Comparison of ENCODE assay signal across 10 mouse cellular contexts in genomic region chr16:17638036-17638628, GRCm38 (mm10). TPM values are rescaled to one million over a fixed set of nuclear protein-coding genes. Genes with fewer than 3 reads are reported as not detected.
DNase-seq lines count a peak whose midpoint lies in the region; ATAC-seq lines count a peak whose summit lies in the region.
"Had no signal": no experiment of that assay in that cellular context is flagged by ENCODE, and none has a peak within 500 bp of the region (broad histone marks: within the 10 kb centered on the region; RNA-seq: fewer than 3 reads in every experiment).

No protein-coding gene starts in this region.

- H3K9me3 ChIP-seq in heart, embryonic 11.5 days (replicated peaks; ENCODE audit: control insufficient read depth, low read length) = no peaks in the 10 kb centered on the region
- no peaks in the 10 kb centered on the region for H3K9me3 ChIP-seq in liver, embryonic 11.5 days (ENCODE audit: control insufficient read depth, low read length)
- H3K9me3 ChIP-seq in forebrain, embryonic 12.5 days = no peaks in the 10 kb centered on the region
- H3K9me3 ChIP-seq: heart, embryonic 13.5 days had no signal

- peaks cover 23% of the 10 kb centered on the region for H3K4me1 ChIP-seq in heart, embryonic 11.5 days (ENCODE audit: control insufficient read depth, insufficient read depth, low read length)
- peaks cover 27% of the 10 kb centered on the region for H3K4me1 ChIP-seq in liver, embryonic 11.5 days (replicated peaks; ENCODE audit: control insufficient read depth, insufficient read depth, low read length)
- no peaks in the 10 kb centered on the region for H3K4me1 ChIP-seq in forebrain, embryonic 12.5 days

- H3K36me3 ChIP-seq in heart, embryonic 11.5 days (ENCODE audit: control insufficient read depth, insufficient read depth, low read length) = peaks cover 38% of the 10 kb centered on the region
- peaks cover 55% of the 10 kb centered on the region for H3K36me3 ChIP-seq in liver, embryonic 11.5 days (ENCODE audit: control insufficient read depth, insufficient read depth, low read length)
- peaks cover 90% of the 10 kb centered on the region for H3K36me3 ChIP-seq in forebrain, embryonic 12.5 days (replicated peaks)

- peak; percentile 69 for ATAC-seq in heart, embryonic 11.5 days (replicated peaks; ENCODE audit: insufficient number of reproducible peaks, low FRiP score, low TSS enrichment)
- peak; percentile 97 for ATAC-seq in liver, embryonic 11.5 days (replicated peaks; ENCODE audit: low FRiP score)
- no peak for ATAC-seq in forebrain, embryonic 12.5 days (ENCODE audit: low FRiP score)

- no peak overlapping the region for H3K4me3 ChIP-seq in heart, embryonic 11.5 days (ENCODE audit: low read depth, low read length)
- no peak overlapping the region for H3K4me3 ChIP-seq in liver, embryonic 11.5 days (ENCODE audit: low read depth, low read length)
- H3K4me3 ChIP-seq in forebrain, embryonic 12.5 days (replicated peaks) = no peak overlapping the region
- H3K4me3 ChIP-seq: heart, embryonic 13.5 days had no signal

- WGBS in heart, embryonic 11.5 days (ENCODE audit: insufficient replicate concordance) = 83% methylated on average over 9 of the region's 9 CpGs
- WGBS in liver, embryonic 11.5 days = 63% methylated on average over 9 of the region's 9 CpGs
- 93% methylated on average over 9 of the region's 9 CpGs for WGBS in forebrain, embryonic 12.5 days

- no peak overlapping the region for H3K9ac ChIP-seq in heart, embryonic 11.5 days (ENCODE audit: low read depth, low read length)
- peak overlapping the region; percentile 47 for H3K9ac ChIP-seq in liver, embryonic 11.5 days (ENCODE audit: low read depth, low read length)
- no peak overlapping the region for H3K9ac ChIP-seq in forebrain, embryonic 12.5 days
- H3K9ac ChIP-seq: heart, embryonic 13.5 days had no signal

- no peak for DNase-seq in heart, postnatal 4 days
- DNase-seq in c-Kit-positive CD71-positive TER-119-positive erythroid progenitor cells, embryonic 14.5 days (ENCODE audit: low spot score) = peak; percentile 81
- DNase-seq in liver, embryonic 11.5 days (ENCODE audit: low spot score) = no peak
- DNase-seq in spleen, postnatal 14 days (ENCODE audit: low spot score in 2 of 2) = peak; percentile 47 to 65
- DNase-seq in adipocyte (ENCODE audit: low spot score) = no peak
- no peak for DNase-seq in right cerebral cortex, adult 18-20 months

- no peak overlapping the region for H3K4me2 ChIP-seq in heart, embryonic 11.5 days
- H3K4me2 ChIP-seq in liver, embryonic 11.5 days = peak overlapping the region; percentile 5; the same call in 1 of the 2 replicates
- H3K4me2 ChIP-seq in forebrain, embryonic 12.5 days = no peak overlapping the region
- H3K4me2 ChIP-seq: heart, embryonic 13.5 days had no signal

- H3K27me3 ChIP-seq in heart, embryonic 11.5 days (ENCODE audit: control insufficient read depth, insufficient read depth, low read length) = no peaks in the 10 kb centered on the region
- H3K27me3 ChIP-seq in liver, embryonic 11.5 days (replicated peaks; ENCODE audit: control insufficient read depth, insufficient read depth, low read length) = no peaks in the 10 kb centered on the region
- H3K27me3 ChIP-seq in forebrain, embryonic 12.5 days = no peaks in the 10 kb centered on the region
- H3K27me3 ChIP-seq: heart, embryonic 13.5 days had no signal

- H3K27ac ChIP-seq in heart, embryonic 11.5 days (ENCODE audit: low read depth, low read length) = peak overlapping the region; percentile 59
- peak overlapping the region; percentile 97 for H3K27ac ChIP-seq in liver, embryonic 11.5 days (ENCODE audit: low read depth, low read length)
- no peak overlapping the region for H3K27ac ChIP-seq in forebrain, embryonic 12.5 days
- H3K27ac ChIP-seq: heart, embryonic 13.5 days had no signal

RNA-seq across cellular contexts. Expression of gene Ccdc74a, which starts 8.1 kb away (rescaled TPM):
- 3.7 and 5.3 TPM in 2 replicates for polyA plus RNA-seq in heart, embryonic 11.5 days (2014; fragmentation: Nextera tagmentation; extraction: Ambion mirVana)
- total RNA-seq in heart, postnatal 4 days (2021) = 1 to 10 TPM; 2.0 to 2.1 TPM
- polyA plus RNA-seq in liver, embryonic 11.5 days (2014; fragmentation: Nextera tagmentation; extraction: Ambion mirVana) = 3.9 and 4.5 TPM in 2 replicates
- 5.8 and 6.3 TPM in 2 replicates for polyA plus RNA-seq in forebrain, embryonic 12.5 days (2016; fragmentation: Nextera tagmentation; extraction: Ambion mirVana)
- total RNA-seq: monocyte, adult 5-6 weeks had no signal

RNA-seq across cellular contexts. Expression of gene Smpd4, which starts 19.0 kb away (rescaled TPM):
- 34.9 and 37.7 TPM in 2 replicates for polyA plus RNA-seq in heart, embryonic 11.5 days (2014; fragmentation: Nextera tagmentation; extraction: Ambion mirVana)
- 10 to 100 TPM; 30.9 to 35.4 TPM for total RNA-seq in heart, postnatal 4 days (2021)
- polyA plus RNA-seq in liver, embryonic 11.5 days (2014; fragmentation: Nextera tagmentation; extraction: Ambion mirVana) = 53.4 and 60.5 TPM in 2 replicates
- 43.6 and 52.8 TPM in 2 replicates for polyA plus RNA-seq in forebrain, embryonic 12.5 days (2016; fragmentation: Nextera tagmentation; extraction: Ambion mirVana)

RNA-seq across cellular contexts. Expression of gene Slc7a4, which starts 55.1 kb away (rescaled TPM):
- polyA plus RNA-seq in heart, embryonic 11.5 days (2014; fragmentation: Nextera tagmentation; extraction: Ambion mirVana) = 5.4 and 6.2 TPM in 2 replicates
- 1 to 10 TPM; 3.8 to 4.1 TPM for total RNA-seq in heart, postnatal 4 days (2021)
- 2.0 and 2.1 TPM in 2 replicates for polyA plus RNA-seq in liver, embryonic 11.5 days (2014; fragmentation: Nextera tagmentation; extraction: Ambion mirVana)
- polyA plus RNA-seq in forebrain, embryonic 12.5 days (2016; fragmentation: Nextera tagmentation; extraction: Ambion mirVana) = 5.5 and 6.6 TPM in 2 replicates
- total RNA-seq: monocyte, adult 5-6 weeks had no signal

Comparison
In these comparisons a context has a peak if more than half of its experiments do, and no peak if none do; other contexts are left out.
1. DNase-seq: peak in c-Kit-positive CD71-positive TER-119-positive erythroid progenitor cells, embryonic 14.5 days (single experiment) and spleen, postnatal 14 days (2 of 2); none in heart, postnatal 4 days (single experiment), liver, embryonic 11.5 days (single experiment), adipocyte (single experiment) and right cerebral cortex, adult 18-20 months (single experiment).